ENCODE assay signal across 12 mouse cellular contexts in the genomic region with DNA sequence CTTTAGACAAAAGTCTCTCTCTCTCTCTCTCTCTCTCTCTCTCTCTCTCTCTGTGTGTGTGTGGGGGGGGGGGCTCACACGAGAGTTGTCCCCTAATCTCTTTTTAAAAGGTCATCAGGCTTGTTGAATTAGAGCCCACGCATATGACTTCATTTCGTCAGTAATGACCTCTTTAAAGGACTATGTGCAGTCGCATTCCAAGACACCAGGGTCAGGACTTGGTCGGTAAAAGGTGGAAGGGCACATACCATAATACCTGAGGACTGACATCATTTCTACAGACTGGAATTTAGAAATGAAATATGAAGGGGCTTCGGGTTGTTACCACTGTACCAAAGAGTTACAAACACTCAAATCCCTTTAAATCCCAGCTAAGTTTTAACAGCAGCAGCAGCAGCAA. TPM values are rescaled to one million over a fixed set of nuclear protein-coding genes. Genes with fewer than 3 reads are reported as not detected.
"Had no signal": no experiment of that assay in that cellular context is flagged by ENCODE, and none has a peak within 500 bp of the region (broad histone marks: within the 10 kb centered on the region; RNA-seq: fewer than 3 reads in every experiment).

No protein-coding gene starts in this region.

- ATAC-seq: midbrain, embryonic 15.5 days had no signal

- H3K4me2 ChIP-seq: limb, embryonic 13.5 days; midbrain, embryonic 15.5 days; neural tube, embryonic 12.5 days had no signal

- H3K9ac ChIP-seq: limb, embryonic 13.5 days; liver, embryonic 14.5 days; midbrain, embryonic 15.5 days; neural tube, embryonic 12.5 days had no signal

- DNase-seq: kidney, postnatal 10 days; kidney, postnatal 4 days; left cerebral cortex, postnatal 4 days; lung, adult 18-20 months; thymus, adult 18-20 months; thymus, postnatal 14 days had no signal

- H3K4me1 ChIP-seq: midbrain, embryonic 15.5 days; neural tube, embryonic 12.5 days had no signal

- H3K27ac ChIP-seq: layer of hippocampus, adult 2 months; limb, embryonic 13.5 days; liver, embryonic 14.5 days; midbrain, embryonic 15.5 days; neural tube, embryonic 12.5 days had no signal

- H3K36me3 ChIP-seq: limb, embryonic 13.5 days; midbrain, embryonic 15.5 days; neural tube, embryonic 12.5 days had no signal

- H3K4me3 ChIP-seq: layer of hippocampus, adult 2 months; limb, embryonic 13.5 days; midbrain, embryonic 15.5 days; neural tube, embryonic 12.5 days had no signal

- H3K27me3 ChIP-seq: limb, embryonic 13.5 days; midbrain, embryonic 15.5 days; neural tube, embryonic 12.5 days had no signal

- H3K9me3 ChIP-seq: limb, embryonic 13.5 days; midbrain, embryonic 15.5 days; neural tube, embryonic 12.5 days had no signal

RNA-seq across cellular contexts. Expression of gene Cgnl1, which starts 32.7 kb away (rescaled TPM):
- total RNA-seq: megakaryocyte-erythroid progenitor cell, adult 5-6 weeks had no signal
